Mouse (Mus musculus) C2C12 (cell line): Measurements from ENCODE around the gene Sfxn5. TPM values are rescaled to one million over a fixed set of nuclear protein-coding genes. Genes with fewer than 3 reads are reported as not detected.

ENCODE experiments used
- H3K27me3 ChIP-seq: one replicate; pipeline ENCODE4 v1.6.1; 2011; ENCODE audit not compliant: control insufficient read depth, insufficient read depth, insufficient read length
- H3K36me3 ChIP-seq: one replicate; pipeline ENCODE4 v1.6.1; 2011; ENCODE audit not compliant: control insufficient read depth, insufficient read depth
- H3K4me3 ChIP-seq: one replicate; pipeline ENCODE4 v1.5.1; 2011; ENCODE audit warnings: mild to moderate bottlenecking, control low read depth; ENCODE audit not compliant: poor library complexity, insufficient read depth, severe bottlenecking
- H3K79me2 ChIP-seq: one replicate; pipeline ENCODE4 v1.6.1; 2011; ENCODE audit not compliant: control insufficient read depth, insufficient read depth
- H3K79me3 ChIP-seq: one replicate; pipeline ENCODE4 v1.6.1; 2011; ENCODE audit warnings: low read depth, control low read depth
- H3ac ChIP-seq: one replicate; pipeline ENCODE3; 2011; ENCODE audit warnings: low read depth; ENCODE audit not compliant: control insufficient read depth, insufficient read length
- CEBPB ChIP-seq: IDR thresholded peaks from one replicate; pipeline ENCODE4 v1.6.1; 2011; ENCODE audit warnings: low read depth, mild to moderate bottlenecking, control low read depth, moderate library complexity
- CTCF ChIP-seq: IDR thresholded peaks from one replicate; pipeline ENCODE4 v1.5.1; 2011; ENCODE audit not compliant: control insufficient read depth, insufficient read depth, insufficient read length
- FOSL1 ChIP-seq: IDR thresholded peaks from one replicate; pipeline ENCODE4 v1.8.0; 2011; ENCODE audit warnings: mild to moderate bottlenecking, low read length; ENCODE audit not compliant: poor library complexity, insufficient read depth, severe bottlenecking
- MAX ChIP-seq: IDR thresholded peaks from one replicate; pipeline ENCODE4 v1.6.1; 2011; ENCODE audit warnings: mild to moderate bottlenecking, control low read depth
- MYOD1 ChIP-seq: IDR thresholded peaks from one replicate; pipeline ENCODE4 v1.6.1; 2011; ENCODE audit warnings: low read depth; ENCODE audit not compliant: control insufficient read depth, insufficient read length
- MYOG ChIP-seq: IDR thresholded peaks from one replicate; pipeline ENCODE4 v1.6.1; 2011; ENCODE audit not compliant: control insufficient read depth, insufficient read length; ENCODE audit errors: extremely low read depth
- USF1 ChIP-seq: IDR thresholded peaks from one replicate; pipeline ENCODE4 v1.6.1; 2011; ENCODE audit warnings: low read depth, mild to moderate bottlenecking, control low read depth, moderate library complexity
- microRNA-seq: library from miRNA; unstranded; fragments of <30 nt; microRNA quantifications from one replicate; pipeline ENCODE4, GENCODE M21; 2019; ENCODE audit warnings: borderline microRNAs expressed
- polyA plus RNA-seq: library from polyadenylated mRNA; unstranded; fragments of >200 nt; fragmentation: generic; extraction: Trizol; gene quantifications from one replicate; pipeline ENCODE4 v1.2.1, GENCODE M21; 2012; ENCODE audit warnings: missing spikeins

Gene Sfxn5
- polyA plus RNA-seq, 1 experiment: 2.2 TPM

DNA sequence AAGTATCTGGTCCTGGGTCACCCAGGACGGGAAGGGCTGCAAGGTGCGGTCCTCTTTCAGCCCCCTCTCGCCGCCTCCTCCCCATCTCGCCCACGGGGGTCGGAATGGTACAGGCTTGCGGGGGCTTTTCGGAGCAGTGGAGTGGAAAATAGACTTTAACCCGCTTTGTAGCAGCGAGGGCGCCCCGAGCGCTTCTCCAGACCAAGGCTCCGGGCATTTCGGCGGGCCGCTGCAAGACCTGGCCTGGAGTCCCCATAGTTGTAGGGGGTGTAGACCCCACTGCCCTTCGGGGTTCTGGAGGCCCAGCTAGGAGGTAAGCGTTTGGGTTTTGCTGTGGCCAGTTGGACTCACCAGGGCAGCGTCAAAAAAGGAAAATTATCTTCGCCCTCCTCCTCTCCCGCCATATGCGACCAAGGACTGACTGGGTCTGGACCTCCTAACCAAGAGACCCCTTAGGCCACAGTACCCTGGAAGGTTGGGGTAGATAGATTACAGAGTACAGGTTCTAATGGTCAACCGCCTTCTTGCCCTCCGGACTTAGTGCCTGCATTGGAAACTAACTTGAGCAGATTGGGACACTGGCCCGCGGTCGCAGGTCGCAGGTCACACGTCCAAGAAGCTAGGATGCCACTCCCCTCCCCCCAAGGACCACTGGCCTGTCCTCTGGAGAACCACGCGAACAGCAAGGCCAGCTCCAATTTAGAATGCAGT lies 147.0 kb downstream of the Sfxn5 start:
- Histone ChIP-seq H3K79me2 (no peaks in the 10 kb centered on the region), H3K36me3 (no peaks in the 10 kb centered on the region), H3K27me3 (peaks cover 57% of the 10 kb centered on the region), H3ac (no peak overlapping the region), H3K4me3 (no peak overlapping the region), H3K79me3 (no peaks in the 10 kb centered on the region)
- no peak for TF ChIP-seq USF1
- TF ChIP-seq MAX: no peak
- no peak for TF ChIP-seq CEBPB
- TF ChIP-seq MYOG: no peak
- TF ChIP-seq CTCF: no peak

DNA sequence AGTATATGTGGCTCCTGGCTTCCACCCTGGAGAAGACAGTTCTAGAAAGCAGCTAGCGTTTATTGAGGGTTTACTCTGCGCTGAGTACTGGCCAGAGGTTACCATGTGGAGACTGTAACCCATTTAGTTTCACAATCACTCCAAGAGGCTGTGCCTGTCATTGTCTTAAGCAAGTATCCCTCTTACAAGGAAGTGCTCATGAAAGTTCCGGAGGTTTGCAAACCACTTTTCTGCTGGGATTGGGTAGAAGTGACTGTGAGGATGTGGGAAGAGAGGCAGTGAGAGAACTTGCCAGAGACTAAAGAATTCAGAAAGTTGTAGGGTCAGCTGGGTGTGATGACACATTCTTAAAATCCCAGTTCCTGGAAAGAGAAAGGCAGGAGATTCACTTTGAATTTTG lies 149.3 kb downstream of the Sfxn5 start:
- peaks cover 42% of the 10 kb centered on the region for H3K27me3 ChIP-seq
- no peak overlapping the region for H3K4me3 ChIP-seq
- H3K79me3 ChIP-seq: no peaks in the 10 kb centered on the region
- no peaks in the 10 kb centered on the region for H3K79me2 ChIP-seq
- TF ChIP-seq MYOG (no peak), FOSL1 (no peak), CEBPB (no peak), MYOD1 (no peak), CTCF (no peak), USF1 (no peak), MAX (no peak)
- no peak overlapping the region for H3ac ChIP-seq
- H3K36me3 ChIP-seq: no peaks in the 10 kb centered on the region

GRCm38 (mm10) chr6:85180036-85180435 lies 153.2 kb downstream of the Sfxn5 start:
- no peaks in the 10 kb centered on the region for H3K79me2 ChIP-seq
- no peak overlapping the region for H3ac ChIP-seq
- H3K27me3 ChIP-seq: peaks cover 32% of the 10 kb centered on the region
- H3K79me3 ChIP-seq: no peaks in the 10 kb centered on the region
- TF ChIP-seq CTCF (no peak), USF1 (no peak), MYOG (no peak), CEBPB (no peak), FOSL1 (no peak), MAX (no peak), MYOD1 (no peak)
- H3K36me3 ChIP-seq: no peaks in the 10 kb centered on the region
- no peak overlapping the region for H3K4me3 ChIP-seq

- H3K36me3 ChIP-seq: no peaks in the 10 kb centered on the region
- H3K79me3 ChIP-seq: no peaks in the 10 kb centered on the region
- TF ChIP-seq MYOG: no peak
- TF ChIP-seq USF1: no peak
- no peak for TF ChIP-seq CTCF
- no peaks in the 10 kb centered on the region for H3K79me2 ChIP-seq
- no peak overlapping the region for H3K4me3 ChIP-seq
- H3ac ChIP-seq: no peak overlapping the region
- peaks cover 35% of the 10 kb centered on the region for H3K27me3 ChIP-seq
These were observed 153.7 kb downstream of the Sfxn5 start for GRCm38 (mm10) chr6:85179569-85179968.

- no peaks in the 10 kb centered on the region for H3K36me3 ChIP-seq
- H3K27me3 ChIP-seq: peaks cover 65% of the 10 kb centered on the region
- H3K4me3 ChIP-seq: no peak overlapping the region
- TF ChIP-seq MYOD1: no peak
- no peak for TF ChIP-seq MYOG
- TF ChIP-seq CTCF: no peak
- no peak for TF ChIP-seq CEBPB
- TF ChIP-seq FOSL1: no peak
- TF ChIP-seq USF1: no peak
- no peak for TF ChIP-seq MAX
- no peak overlapping the region for H3ac ChIP-seq
- no peaks in the 10 kb centered on the region for H3K79me3 ChIP-seq
- H3K79me2 ChIP-seq: no peaks in the 10 kb centered on the region
These were observed 167.7 kb downstream of the Sfxn5 start for GRCm38 (mm10) chr6:85165440-85165921.

Small RNA genes lying within 50 kb of the gene (microRNA-seq; reads per million reads assigned to microRNA genes)
- gene Mir705: not detected

Other genes with a start within 250 kb of the Sfxn5 start
- gene Spr, start 195.7 kb downstream of the Sfxn5 start, polyA plus RNA-seq: 96.7 TPM
- gene Emx1, start 146.0 kb downstream of the Sfxn5 start, polyA plus RNA-seq: not detected
- gene Rab11fip5, start 41.2 kb upstream of the Sfxn5 start, polyA plus RNA-seq: 6.6 TPM
- not detected for gene Noto, start 90.5 kb upstream of the Sfxn5 start, polyA plus RNA-seq
- gene Smyd5, start 98.6 kb upstream of the Sfxn5 start, polyA plus RNA-seq: 67.0 TPM
- 531 TPM for gene Cct7, start 118.1 kb upstream of the Sfxn5 start, polyA plus RNA-seq
- 35.6 TPM for gene Pradc1, start 118.5 kb upstream of the Sfxn5 start, polyA plus RNA-seq
- gene Fbxo41, start 169.6 kb upstream of the Sfxn5 start, polyA plus RNA-seq: 0.02 TPM
- gene Egr4, start 180.2 kb upstream of the Sfxn5 start, polyA plus RNA-seq: not detected